Mouse (Mus musculus) T-helper 1 cell (primary cell): ENCODE results near the gene Pgbd5.

Source experiments
- in situ Hi-C: fragments of 300-600 bp; cut with MboI, MseI; formaldehyde crosslinking; loops from one replicate; pipeline ENCODE4 v1.15.1; 2025; ENCODE audit warnings: high pct_unique_total_duplicates

The Pgbd5 gene

DNA sequence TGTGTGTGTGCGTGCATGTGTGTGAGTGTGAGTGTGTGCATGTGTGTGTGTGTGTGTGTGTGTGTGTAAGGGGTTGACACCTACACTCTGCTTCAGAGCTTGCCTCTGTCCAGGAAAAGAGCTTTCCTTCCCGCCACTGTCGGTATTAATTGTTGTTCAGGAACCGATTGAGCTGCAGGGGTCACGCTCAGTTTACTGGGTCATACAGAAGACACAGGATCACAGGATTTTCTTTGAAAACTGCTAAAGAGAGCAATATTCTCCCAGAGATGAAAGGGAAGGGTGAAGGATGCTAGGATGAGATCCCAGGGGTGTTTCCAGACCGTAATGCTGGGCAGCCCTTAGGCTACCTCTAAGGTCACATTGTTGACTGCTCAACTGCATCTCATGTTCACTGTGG is at the start of gene Pgbd5:
TSS of gene Pgbd5 (minus strand) at position 101 of the 400 bp plus-strand sequence.
- in situ Hi-C loops, result no loop called here

DNA sequence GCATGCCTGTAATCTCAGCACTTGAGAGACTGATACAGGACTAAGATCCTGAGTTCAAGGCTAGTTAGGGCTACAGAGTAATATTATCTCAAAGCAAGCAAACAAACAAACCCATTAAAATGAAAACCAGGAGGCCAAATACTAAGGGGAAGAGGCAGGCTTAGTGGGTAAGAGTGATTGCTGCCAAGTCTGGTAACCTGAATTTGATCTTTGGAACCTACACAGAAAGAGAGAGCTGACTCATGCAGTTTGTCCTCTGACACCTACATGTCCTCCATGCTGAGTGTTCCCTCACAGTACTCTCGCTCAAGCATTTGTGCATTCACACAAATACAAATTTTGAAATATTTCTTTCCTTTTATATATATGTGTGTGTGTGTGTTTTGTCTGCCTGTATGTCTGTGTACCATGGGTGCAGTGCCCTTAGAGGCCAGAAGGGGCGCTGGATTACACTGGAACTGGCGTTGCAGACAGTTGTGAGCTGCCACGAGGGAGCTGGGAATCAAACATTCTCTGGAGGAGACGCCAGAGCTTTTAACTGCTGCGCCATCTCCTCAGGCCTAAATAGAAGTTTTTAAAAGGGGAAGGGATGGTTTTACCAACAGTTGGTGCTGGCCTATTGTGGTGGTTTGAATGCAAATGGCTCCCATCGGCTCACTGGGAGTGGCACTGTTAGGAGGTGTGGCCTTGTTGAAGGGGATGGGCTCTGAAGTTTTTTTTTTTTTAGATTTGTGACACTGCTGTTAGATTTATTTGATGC is 44.1 kb upstream of the Pgbd5 start:
- in situ Hi-C loops, result loop anchor here (10.0 kb wide), 1 partner anchor 1301 kb away; no protein-coding TSS in a partner anchor

GRCm38 (mm10) chr8:124482790-124483189 is 43.3 kb upstream of the Pgbd5 start:
- in situ Hi-C loops, result loop anchor here (10.0 kb wide), 1 partner anchor 1302 kb away; no protein-coding TSS in a partner anchor

DNA sequence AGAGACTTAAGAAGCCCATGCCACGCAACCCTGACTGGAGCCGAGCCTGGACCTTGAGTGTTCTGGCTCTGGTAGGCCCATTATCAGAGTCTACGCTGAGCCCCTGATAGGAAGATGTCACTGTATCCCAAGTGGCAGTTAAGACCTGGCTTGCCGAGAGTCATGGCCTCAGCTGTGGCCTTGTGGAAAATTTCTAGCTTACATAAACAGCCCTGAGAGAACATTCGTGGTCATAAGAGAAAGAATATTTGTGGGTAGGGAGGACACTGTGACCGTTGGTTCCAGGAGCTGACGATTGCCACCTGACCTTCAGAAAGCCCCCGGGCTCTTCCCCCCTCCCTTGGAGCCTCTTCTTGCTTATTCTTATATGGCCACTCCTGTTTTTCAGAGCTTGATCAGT is 40.9 kb upstream of the Pgbd5 start:
- in situ Hi-C loops, result loop anchor here (10.0 kb wide), 1 partner anchor 1304 kb away; no protein-coding TSS in a partner anchor

DNA sequence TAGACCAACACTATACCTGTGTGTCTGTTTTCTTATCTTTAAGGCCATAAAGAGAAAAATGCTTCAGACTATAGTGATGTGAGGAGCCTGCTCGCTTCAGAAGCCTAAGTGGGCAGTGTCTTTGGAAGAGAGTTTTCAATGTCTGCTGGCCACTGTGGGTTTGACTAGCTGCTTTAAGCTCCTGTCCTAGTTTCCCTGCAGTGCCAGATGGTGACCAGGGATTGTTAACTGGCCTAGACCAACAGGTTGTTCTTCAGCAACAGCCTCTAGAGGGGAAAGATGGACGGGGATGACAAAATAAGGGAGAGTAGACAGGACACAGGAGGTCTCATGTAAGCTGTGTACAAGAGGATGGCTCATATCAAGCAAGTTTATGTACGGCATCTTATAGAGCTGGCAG is 39.8 kb upstream of the Pgbd5 start:
- in situ Hi-C loops, result no loop called here

GRCm38 (mm10) chr8:124476701-124477100 is 37.2 kb upstream of the Pgbd5 start:
- in situ Hi-C loops, result no loop called here

- in situ Hi-C loops, result no loop called here
These were observed 36.2 kb upstream of the Pgbd5 start for GRCm38 (mm10) chr8:124475690-124476089.

DNA sequence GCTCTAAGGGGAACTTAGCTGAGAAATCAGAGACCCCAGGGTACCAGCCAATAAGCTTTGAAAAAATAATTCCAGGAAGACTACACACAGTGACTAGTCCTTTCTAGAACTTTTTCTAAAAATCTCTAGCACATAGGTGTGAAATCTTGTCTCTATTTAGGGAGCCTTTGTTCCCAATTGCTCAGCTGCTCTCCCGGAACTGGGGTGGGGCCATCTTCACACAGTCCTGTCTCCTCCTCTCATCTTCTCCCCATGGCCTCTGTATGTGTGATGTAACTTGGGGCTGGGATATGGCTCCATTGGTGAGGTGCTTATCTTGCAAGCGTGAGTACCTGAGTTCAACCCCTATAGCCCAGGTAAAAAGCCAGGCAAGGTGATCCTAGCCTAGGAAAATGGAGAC is 25.2 kb upstream of the Pgbd5 start:
- in situ Hi-C loops, result loop anchor here (10.0 kb wide), 1 partner anchor 1230 kb away; no protein-coding TSS in a partner anchor

DNA sequence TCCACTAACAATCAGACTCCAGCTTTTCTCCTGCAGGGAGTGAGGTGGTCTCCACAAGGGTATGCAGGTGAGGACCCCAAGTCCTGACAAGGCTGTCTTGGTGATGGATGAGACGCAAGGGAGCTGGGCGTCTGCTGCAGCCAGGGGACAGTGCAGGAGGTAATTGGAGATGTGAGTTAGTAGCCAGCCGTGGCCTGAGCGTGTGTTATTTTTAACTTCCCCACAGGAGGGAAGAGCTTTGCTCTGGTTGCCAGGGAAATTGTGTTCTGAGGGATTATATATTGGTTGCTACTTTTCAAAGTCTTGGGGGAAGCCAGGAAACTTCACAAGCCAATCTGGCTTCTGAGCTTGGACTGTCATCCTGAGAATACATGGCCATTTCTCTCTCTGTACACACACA is 23.7 kb upstream of the Pgbd5 start:
- in situ Hi-C loops, result loop anchor here (10.0 kb wide), 1 partner anchor 1232 kb away; no protein-coding TSS in a partner anchor

- in situ Hi-C loops, result loop anchor here (10.0 kb wide), 1 partner anchor 1233 kb away; no protein-coding TSS in a partner anchor
These were observed 22.7 kb upstream of the Pgbd5 start for GRCm38 (mm10) chr8:124462192-124462591.

DNA sequence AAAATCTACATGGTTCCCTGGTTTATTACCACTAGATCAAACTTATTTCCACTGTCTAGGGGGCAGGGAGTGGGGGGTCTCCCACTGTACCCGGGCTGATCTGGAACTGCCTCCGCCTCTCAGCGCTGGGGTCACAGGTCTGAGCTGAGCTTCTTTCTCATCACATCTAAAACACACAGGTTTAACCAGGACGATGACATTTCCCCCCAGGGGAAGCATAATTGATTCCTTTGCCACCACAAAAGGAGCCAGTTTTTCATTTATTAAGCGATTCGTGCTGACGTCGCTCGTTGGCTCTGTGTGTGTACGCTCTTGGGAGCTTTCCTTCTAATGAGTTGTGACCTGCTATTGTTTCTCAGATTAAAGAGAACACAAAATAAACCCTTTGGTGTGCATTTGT is 21.6 kb upstream of the Pgbd5 start:
- in situ Hi-C loops, result loop anchor here (10.0 kb wide), 1 partner anchor 1234 kb away; no protein-coding TSS in a partner anchor

DNA sequence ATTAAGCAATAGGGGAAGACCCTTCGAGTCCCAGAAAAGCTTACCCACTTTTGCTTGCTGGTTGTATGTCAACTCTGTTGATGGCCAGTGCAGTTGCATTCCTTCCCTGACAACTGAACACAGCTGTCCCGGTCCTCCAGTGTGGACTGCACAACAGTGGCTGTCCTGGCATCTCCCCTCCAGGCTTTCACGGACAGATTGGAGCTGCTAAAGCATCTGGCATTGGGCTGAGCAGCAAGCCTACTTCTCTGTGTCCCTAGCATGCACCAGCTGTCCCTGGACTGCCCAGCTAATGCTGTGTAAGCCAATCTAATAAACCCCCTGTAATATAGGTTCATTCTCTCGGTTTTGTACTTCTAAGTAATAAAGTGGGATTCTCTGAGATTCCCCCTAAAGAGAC is 21.2 kb upstream of the Pgbd5 start:
- in situ Hi-C loops, result loop anchor here (10.0 kb wide), 1 partner anchor 1234 kb away; no protein-coding TSS in a partner anchor

GRCm38 (mm10) chr8:124459627-124460026 is 20.2 kb upstream of the Pgbd5 start:
- in situ Hi-C loops, result loop anchor here (10.0 kb wide), 1 partner anchor 1235 kb away; no protein-coding TSS in a partner anchor

GRCm38 (mm10) chr8:124455359-124455758 is 15.9 kb upstream of the Pgbd5 start:
- in situ Hi-C loops, result no loop called here

GRCm38 (mm10) chr8:124450192-124450895 is 10.9 kb upstream of the Pgbd5 start:
- in situ Hi-C loops, result no loop called here

GRCm38 (mm10) chr8:124448962-124449670 is 9.7 kb upstream of the Pgbd5 start:
- in situ Hi-C loops, result no loop called here

DNA sequence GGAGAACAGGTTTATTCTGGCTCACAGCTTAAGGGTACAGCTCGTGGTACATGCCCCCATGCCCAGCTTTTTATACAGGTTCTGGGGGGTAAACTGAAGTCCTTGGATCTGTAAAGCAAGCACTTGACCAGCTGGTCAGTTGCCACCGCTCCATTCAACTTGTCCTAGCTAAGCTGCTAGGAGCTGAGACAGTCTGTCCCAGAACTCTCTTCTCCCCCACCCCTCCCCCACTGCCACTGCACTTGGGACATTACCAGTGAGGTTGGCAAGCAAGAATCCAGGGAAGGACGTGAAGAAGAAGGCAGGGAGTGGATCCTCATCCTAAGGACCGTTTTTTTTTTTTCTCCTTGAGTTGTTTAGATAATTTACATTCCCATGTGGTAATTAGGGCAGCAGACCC is 2.7 kb downstream of the Pgbd5 start:
- in situ Hi-C loops, result no loop called here

DNA sequence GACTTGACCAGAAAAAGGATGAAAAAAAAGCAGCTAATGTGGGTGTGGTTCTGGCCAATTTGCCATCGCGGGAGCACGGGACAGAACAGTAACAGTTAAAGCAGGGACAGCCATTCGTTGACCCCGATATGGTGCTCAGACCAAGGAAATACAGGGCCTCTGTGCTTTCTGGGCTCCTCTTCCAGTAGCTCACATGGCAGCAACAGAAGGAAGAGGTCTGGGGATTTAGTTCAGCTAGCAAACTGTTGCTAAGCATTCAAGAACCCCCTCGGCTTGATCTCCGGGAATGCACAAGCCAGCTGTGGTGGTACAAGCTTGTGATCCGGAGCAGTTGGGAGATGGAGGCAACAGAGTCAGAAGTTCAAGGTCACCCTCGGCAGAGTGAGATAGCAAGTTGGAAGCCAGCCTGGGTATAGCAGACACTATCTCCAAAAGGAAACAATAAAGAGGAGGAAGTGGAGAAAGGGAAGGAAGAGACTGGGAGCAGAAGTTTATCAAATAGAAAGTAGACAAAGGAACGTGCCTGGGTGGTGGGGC is 3.7 kb downstream of the Pgbd5 start:
- in situ Hi-C loops, result no loop called here

DNA sequence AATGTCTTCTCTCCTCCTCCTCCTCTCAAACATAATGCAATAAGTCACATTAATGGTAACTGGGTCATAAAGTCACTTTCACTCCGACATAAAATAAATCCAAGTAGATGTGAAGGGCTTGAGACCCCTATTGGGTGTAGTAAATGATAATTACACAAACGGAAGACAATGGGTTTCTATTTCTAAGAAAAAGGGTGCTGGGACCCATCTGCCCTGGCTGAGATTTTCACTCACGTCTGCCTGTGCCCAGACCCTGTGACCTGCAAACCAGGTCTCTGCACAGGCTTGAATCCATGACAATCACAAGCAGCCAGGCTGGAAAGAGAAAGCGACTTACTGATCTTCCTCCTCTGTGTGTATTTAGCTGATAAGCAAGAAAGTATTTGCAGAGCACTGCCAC is 4.3 kb downstream of the Pgbd5 start:
- in situ Hi-C loops, result no loop called here

- in situ Hi-C loops, result no loop called here
These were observed 5.2 kb downstream of the Pgbd5 start for GRCm38 (mm10) chr8:124434126-124434790.
